ENCODE assay signal across 9 mouse cellular contexts in the genomic region with DNA sequence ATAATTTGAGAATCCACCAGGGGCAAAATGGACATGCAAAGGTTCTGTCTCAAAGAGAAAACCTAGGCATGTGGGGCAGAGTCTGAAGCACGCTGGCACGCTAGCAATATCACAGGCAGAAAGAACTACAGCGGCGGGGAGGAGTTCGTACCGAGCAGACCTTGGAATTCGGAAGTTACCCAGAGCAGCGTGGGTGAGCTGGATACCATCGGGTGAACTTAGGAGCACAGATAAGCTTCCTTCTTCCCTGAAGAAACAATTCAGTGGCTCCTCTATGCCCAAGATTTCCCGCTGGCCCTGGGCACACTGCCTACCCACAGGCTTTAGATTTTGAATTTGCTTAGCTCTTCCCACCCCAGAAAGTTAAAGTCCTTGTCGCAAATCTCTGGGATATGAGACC.
DNase-seq lines count a peak whose midpoint lies in the region; ATAC-seq and TF ChIP-seq lines count a peak whose summit lies in the region.
"Had no signal": no experiment of that assay in that cellular context is flagged by ENCODE, and none has a peak within 500 bp of the region (broad histone marks: within the 10 kb centered on the region; RNA-seq: fewer than 3 reads in every experiment).

No protein-coding gene starts in this region.

- no peaks in the 10 kb centered on the region for H3K9me3 ChIP-seq in embryonic facial prominence, embryonic 15.5 days (replicated peaks)
- H3K9me3 ChIP-seq in limb, embryonic 15.5 days = no peaks in the 10 kb centered on the region

- TF ChIP-seq POLR2A in heart, adult 2 months (IDR thresholded peaks at IDR 0.05; ENCODE audit: insufficient read depth, low read depth, low read length) = no peak

- H3K27ac ChIP-seq in heart, adult 2 months = no peak overlapping the region
- H3K27ac ChIP-seq in embryonic facial prominence, embryonic 15.5 days (replicated peaks) = no peak overlapping the region
- H3K27ac ChIP-seq in limb, embryonic 15.5 days = no peak overlapping the region

- intact Hi-C loops in heart, adult 2 months (cut with DNase I) = loop anchor here (10.0 kb wide), 1 partner anchor 111 kb away; no protein-coding TSS in a partner anchor
- intact Hi-C loops in left cerebral cortex, postnatal 36 days (cut with DNase I) = no loop called here

- H3K27me3 ChIP-seq in heart, adult 2 months (ENCODE audit: control insufficient read depth, insufficient read depth, low read length) = no peaks in the 10 kb centered on the region
- peaks cover 3% of the 10 kb centered on the region for H3K27me3 ChIP-seq in embryonic facial prominence, embryonic 15.5 days
- no peaks in the 10 kb centered on the region for H3K27me3 ChIP-seq in limb, embryonic 15.5 days
- H3K27me3 ChIP-seq: CH12.LX had no signal

- peak overlapping the region; percentile 37 for H3K4me2 ChIP-seq in embryonic facial prominence, embryonic 15.5 days (replicated peaks)
- peak overlapping the region; percentile 38 for H3K4me2 ChIP-seq in limb, embryonic 15.5 days

- no peak for DNase-seq in heart, adult 2 months
- DNase-seq in heart, adult 8-10 months (ENCODE audit: low spot score) = no peak
- peak; percentile 4 to 13 for DNase-seq in adrenal gland, postnatal 36 days
- no peak for DNase-seq in frontal cortex, postnatal 10 days (ENCODE audit: low spot score in 2 of 2)
- DNase-seq in left cerebral cortex, postnatal 36 days (ENCODE audit: low spot score in 2 of 2) = no peak

- no peak for TF ChIP-seq EP300 in heart, adult 2 months (IDR thresholded peaks at IDR 0.05; ENCODE audit: insufficient read depth, low read depth, low read length)

- WGBS in heart, adult 2 months = 17% methylated on average over 11 of the region's 11 CpGs
- WGBS in embryonic facial prominence, embryonic 15.5 days = 28% methylated on average over 11 of the region's 11 CpGs
- 32% methylated on average over 11 of the region's 11 CpGs for WGBS in limb, embryonic 15.5 days

- H3K9ac ChIP-seq in heart, adult 2 months (ENCODE audit: low read depth, low read length) = no peak overlapping the region
- H3K9ac ChIP-seq in embryonic facial prominence, embryonic 15.5 days = no peak overlapping the region
- H3K9ac ChIP-seq in limb, embryonic 15.5 days = no peak overlapping the region

- H3K4me1 ChIP-seq in heart, adult 2 months (ENCODE audit: control insufficient read depth, insufficient read depth, low read length) = no peaks in the 10 kb centered on the region
- H3K4me1 ChIP-seq in embryonic facial prominence, embryonic 15.5 days = no peaks in the 10 kb centered on the region
- no peaks in the 10 kb centered on the region for H3K4me1 ChIP-seq in limb, embryonic 15.5 days

- H3K79me2 ChIP-seq in heart, adult 2 months (replicated peaks; ENCODE audit: control insufficient read depth, insufficient read depth, low read length) = no peaks in the 10 kb centered on the region

- no peak for ATAC-seq in embryonic facial prominence, embryonic 15.5 days (ENCODE audit: insufficient number of reproducible peaks, low FRiP score, low TSS enrichment, low read depth)
- ATAC-seq in limb, embryonic 15.5 days (ENCODE audit: insufficient number of reproducible peaks, low FRiP score, low TSS enrichment, low read depth) = no peak
- ATAC-seq in CD4-positive, CD25-positive, alpha-beta regulatory T cell, adult 4 months = no peak

- TF ChIP-seq CTCF in heart, adult 2 months (IDR thresholded peaks at IDR 0.05) = no peak

- H3K36me3 ChIP-seq in heart, adult 2 months (ENCODE audit: control insufficient read depth, insufficient read depth, low read length) = no peaks in the 10 kb centered on the region
- H3K36me3 ChIP-seq in embryonic facial prominence, embryonic 15.5 days = no peaks in the 10 kb centered on the region
- no peaks in the 10 kb centered on the region for H3K36me3 ChIP-seq in limb, embryonic 15.5 days

- peak overlapping the region; percentile 18 for H3K4me3 ChIP-seq in heart, adult 2 months
- H3K4me3 ChIP-seq in embryonic facial prominence, embryonic 15.5 days (replicated peaks) = peak overlapping the region; percentile 23
- peak overlapping the region; percentile 16 for H3K4me3 ChIP-seq in limb, embryonic 15.5 days

Comparison
In these comparisons a context has a peak if more than half of its experiments do, and no peak if none do; other contexts are left out.
1. DNase-seq: peak in adrenal gland, postnatal 36 days (2 of 2); none in heart, adult 2 months (0 of 2), heart, adult 8-10 months (single experiment), frontal cortex, postnatal 10 days (0 of 2) and left cerebral cortex, postnatal 36 days (0 of 2).
2. Peak in every context shown above with its lines, with median percentiles within 50 percentile points of each other: H3K4me3 ChIP-seq.